Mouse (Mus musculus): ENCODE measurements at regions not wholly inside any gene's neighbourhood (a gene's known extent, or its start where the extent isn't known, plus 50 kb on each side); places are given as distances from the start of the nearest gene placed in this dataset.

- Histone ChIP-seq H3K4me2 (ENCODE audit: low read depth, low read length) (no peak overlapping the region), H3K9ac (replicated peaks; ENCODE audit: low read length) (no peak overlapping the region), H3K36me3 (ENCODE audit: insufficient read depth, low read length) (no peaks in the 10 kb centered on the region), H3K9me3 (ENCODE audit: low read length) (no peaks in the 10 kb centered on the region), H3K27ac (no peak overlapping the region), H3K27me3 (ENCODE audit: insufficient read depth, low read length) (no peaks in the 10 kb centered on the region), H3K4me1 (ENCODE audit: insufficient read depth, low read length) (no peaks in the 10 kb centered on the region), H3K4me3 (ENCODE audit: low read length) (no peak overlapping the region)
- WGBS = 52% methylated on average over 3 of the region's 3 CpGs
- TF ChIP-seq CTCF (IDR thresholded peaks at IDR 0.05; ENCODE audit: low read depth) = no peak
- DNase-seq (ENCODE audit: low spot score) = no peak
- ATAC-seq = no peak
Measured at GRCm38 (mm10) chr7:116842894-116843293, 338.7 kb downstream of the Nucb2 start.

GRCm38 (mm10) chr7:116847846-116848730 is 343.9 kb downstream of the Nucb2 start:
- Histone ChIP-seq H3K36me3 (ENCODE audit: insufficient read depth, low read length) (no peaks in the 10 kb centered on the region), H3K4me3 (ENCODE audit: low read length) (no peak overlapping the region), H3K27ac (no peak overlapping the region), H3K9ac (replicated peaks; ENCODE audit: low read length) (no peak overlapping the region), H3K4me2 (ENCODE audit: low read depth, low read length) (no peak overlapping the region), H3K4me1 (ENCODE audit: insufficient read depth, low read length) (no peaks in the 10 kb centered on the region), H3K27me3 (ENCODE audit: insufficient read depth, low read length) (no peaks in the 10 kb centered on the region), H3K9me3 (ENCODE audit: low read length) (no peaks in the 10 kb centered on the region)
- WGBS = 71% methylated on average over 17 of the region's 17 CpGs
- no peak for TF ChIP-seq CTCF (IDR thresholded peaks at IDR 0.05; ENCODE audit: low read depth)
- ATAC-seq (no peak), DNase-seq (ENCODE audit: low spot score) (no peak)

DNA sequence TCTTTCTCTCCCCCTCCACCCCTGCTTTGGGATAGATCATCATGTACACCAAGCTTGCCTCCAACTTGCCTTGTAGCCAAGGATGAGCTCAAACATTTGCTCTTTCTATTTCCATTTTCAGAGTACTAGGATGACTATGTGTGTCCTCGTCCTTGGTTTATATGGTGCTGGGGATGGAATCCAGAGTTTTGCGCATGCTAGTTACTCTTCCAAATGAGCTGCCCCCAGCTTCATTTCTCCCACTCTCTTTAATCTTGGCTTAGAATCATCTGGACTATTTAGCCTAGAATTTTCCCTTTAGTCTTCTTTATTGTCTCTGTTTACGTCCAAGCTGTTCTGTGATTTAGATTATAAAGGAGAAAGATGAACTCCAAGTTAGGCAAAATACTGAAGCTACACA is 349.2 kb downstream of the Nucb2 start:
- H3K4me2 ChIP-seq (ENCODE audit: low read depth, low read length) = no peak overlapping the region
- no peak for TF ChIP-seq CTCF (IDR thresholded peaks at IDR 0.05; ENCODE audit: low read depth)

DNA sequence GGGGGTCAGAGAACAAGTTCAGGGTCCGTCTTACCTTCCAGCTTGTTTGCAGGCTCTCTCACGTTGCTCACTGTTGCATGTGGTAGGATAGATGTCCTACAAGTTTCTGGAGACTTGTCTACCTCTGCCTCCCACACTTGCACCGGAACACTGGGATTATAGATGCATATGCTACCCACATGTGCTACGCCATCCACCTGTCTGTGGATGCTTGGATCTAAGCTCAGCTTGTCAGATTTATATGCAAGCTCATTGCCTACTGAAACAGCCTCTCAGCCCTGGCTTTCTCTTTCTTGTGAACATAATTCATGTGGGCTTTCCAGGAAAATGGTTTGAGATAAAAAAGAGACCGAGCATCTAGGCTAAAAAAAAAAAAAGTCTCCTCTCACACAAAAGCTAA is 353.0 kb downstream of the Nucb2 start:
- no peak overlapping the region for H3K27ac ChIP-seq
- no peaks in the 10 kb centered on the region for H3K9me3 ChIP-seq (ENCODE audit: low read length)
- DNase-seq (ENCODE audit: low spot score) = no peak
- H3K36me3 ChIP-seq (ENCODE audit: insufficient read depth, low read length) = no peaks in the 10 kb centered on the region
- H3K4me3 ChIP-seq (ENCODE audit: low read length) = no peak overlapping the region
- no peaks in the 10 kb centered on the region for H3K4me1 ChIP-seq (ENCODE audit: insufficient read depth, low read length)
- TF ChIP-seq CTCF (IDR thresholded peaks at IDR 0.05; ENCODE audit: low read depth) = no peak
- H3K9ac ChIP-seq (replicated peaks; ENCODE audit: low read length) = no peak overlapping the region
- no peak for ATAC-seq
- no peaks in the 10 kb centered on the region for H3K27me3 ChIP-seq (ENCODE audit: insufficient read depth, low read length)
- H3K4me2 ChIP-seq (ENCODE audit: low read depth, low read length) = no peak overlapping the region
- WGBS = 76% methylated on average over 5 of the region's 5 CpGs

More for the DNA sequence above, 349.2 kb downstream of the Nucb2 start:
- ATAC-seq (no peak), DNase-seq (ENCODE audit: low spot score) (no peak)
- no peak overlapping the region for H3K9ac ChIP-seq (replicated peaks; ENCODE audit: low read length)
- no peak overlapping the region for H3K27ac ChIP-seq
- H3K9me3 ChIP-seq (ENCODE audit: low read length) = no peaks in the 10 kb centered on the region
- H3K36me3 ChIP-seq (ENCODE audit: insufficient read depth, low read length) = no peaks in the 10 kb centered on the region
- no peaks in the 10 kb centered on the region for H3K4me1 ChIP-seq (ENCODE audit: insufficient read depth, low read length)
- H3K27me3 ChIP-seq (ENCODE audit: insufficient read depth, low read length) = no peaks in the 10 kb centered on the region
- 93% methylated on average over 3 of the region's 3 CpGs for WGBS
- H3K4me3 ChIP-seq (ENCODE audit: low read length) = no peak overlapping the region

- TF ChIP-seq CTCF (IDR thresholded peaks at IDR 0.05; ENCODE audit: low read depth) = no peak
- Histone ChIP-seq H3K27me3 (ENCODE audit: insufficient read depth, low read length) (no peaks in the 10 kb centered on the region), H3K9ac (replicated peaks; ENCODE audit: low read length) (no peak overlapping the region), H3K27ac (no peak overlapping the region), H3K4me2 (ENCODE audit: low read depth, low read length) (no peak overlapping the region), H3K9me3 (ENCODE audit: low read length) (no peaks in the 10 kb centered on the region), H3K4me1 (ENCODE audit: insufficient read depth, low read length) (no peaks in the 10 kb centered on the region), H3K36me3 (ENCODE audit: insufficient read depth, low read length) (no peaks in the 10 kb centered on the region), H3K4me3 (ENCODE audit: low read length) (no peak overlapping the region)
- no peak for DNase-seq (ENCODE audit: low spot score)
- 77% methylated on average over 4 of the region's 4 CpGs for WGBS
- no peak for ATAC-seq
Measured at GRCm38 (mm10) chr7:116857744-116858143, 353.6 kb downstream of the Nucb2 start.

DNA sequence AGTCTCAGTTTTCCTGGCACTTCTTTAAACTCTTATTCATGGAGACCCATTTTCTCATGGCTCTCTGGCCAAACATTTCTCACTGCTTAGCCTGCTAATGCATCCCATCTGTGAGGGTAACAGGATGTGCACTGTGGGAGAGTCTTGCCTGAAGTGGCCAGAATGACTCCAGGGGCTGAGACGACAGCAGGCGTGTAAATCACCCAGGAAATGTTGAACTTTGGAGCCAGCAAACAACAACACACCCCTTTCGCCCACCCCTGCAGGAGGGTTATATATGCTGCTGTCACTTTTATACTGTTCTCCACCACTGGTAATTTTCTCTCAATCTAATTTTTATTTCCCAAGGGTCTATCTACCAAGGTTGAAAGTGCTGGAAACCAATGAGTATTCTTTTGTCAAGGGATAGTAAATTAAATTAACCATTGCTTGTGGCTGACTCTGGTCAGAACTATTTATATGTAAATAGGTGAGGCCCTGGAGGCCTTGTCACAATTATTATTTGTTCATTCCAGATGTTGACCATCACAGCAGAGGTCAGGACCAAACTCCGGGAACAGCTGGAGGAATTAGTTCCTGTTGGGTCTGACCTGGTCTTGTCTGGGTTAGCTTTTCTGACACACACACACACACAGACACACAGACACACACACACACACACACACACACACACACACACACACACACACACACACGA is 378.2 kb downstream of the Nucb2 start:
- no peaks in the 10 kb centered on the region for H3K4me1 ChIP-seq (ENCODE audit: insufficient read depth, low read length)
- H3K9me3 ChIP-seq (ENCODE audit: low read length) = no peaks in the 10 kb centered on the region
- no peak overlapping the region for H3K4me3 ChIP-seq (ENCODE audit: low read length)
- H3K4me2 ChIP-seq (ENCODE audit: low read depth, low read length) = no peak overlapping the region
- no peak for DNase-seq (ENCODE audit: low spot score)
- no peak overlapping the region for H3K27ac ChIP-seq
- no peak for TF ChIP-seq CTCF (IDR thresholded peaks at IDR 0.05; ENCODE audit: low read depth)
- H3K9ac ChIP-seq (replicated peaks; ENCODE audit: low read length) = no peak overlapping the region
- WGBS = 54% methylated on average over 5 of the region's 5 CpGs
- ATAC-seq = no peak
- no peaks in the 10 kb centered on the region for H3K27me3 ChIP-seq (ENCODE audit: insufficient read depth, low read length)
- no peaks in the 10 kb centered on the region for H3K36me3 ChIP-seq (ENCODE audit: insufficient read depth, low read length)

DNA sequence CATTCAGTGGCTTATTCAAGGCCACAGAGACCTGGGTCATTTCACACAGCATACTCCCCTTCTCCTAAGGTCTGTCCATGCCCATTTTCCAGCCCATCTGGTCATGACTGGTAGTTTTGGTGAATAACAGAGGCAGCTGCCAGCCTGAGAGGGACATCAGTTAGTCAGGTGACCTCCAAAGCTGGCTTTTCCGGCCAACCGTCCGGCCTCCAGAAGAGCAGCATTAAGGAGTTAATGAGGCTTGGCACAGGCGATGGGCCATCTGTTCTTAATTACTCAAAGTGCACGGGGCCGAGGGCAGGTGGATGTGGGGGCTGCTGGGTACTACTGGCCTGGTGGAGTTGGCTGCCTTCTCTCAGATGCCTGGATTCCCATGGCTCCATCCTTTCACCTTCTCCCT is 389.7 kb downstream of the Nucb2 start:
- Histone ChIP-seq H3K4me3 (ENCODE audit: low read length) (no peak overlapping the region), H3K9ac (replicated peaks; ENCODE audit: low read length) (no peak overlapping the region), H3K4me1 (ENCODE audit: insufficient read depth, low read length) (no peaks in the 10 kb centered on the region), H3K4me2 (ENCODE audit: low read depth, low read length) (no peak overlapping the region), H3K27me3 (ENCODE audit: insufficient read depth, low read length) (no peaks in the 10 kb centered on the region), H3K9me3 (ENCODE audit: low read length) (no peaks in the 10 kb centered on the region), H3K27ac (no peak overlapping the region), H3K36me3 (ENCODE audit: insufficient read depth, low read length) (no peaks in the 10 kb centered on the region)
- WGBS = 30% methylated on average over 6 of the region's 6 CpGs
- ATAC-seq (peak; percentile 88), DNase-seq (ENCODE audit: low spot score) (peak; percentile 79)
- no peak for TF ChIP-seq CTCF (IDR thresholded peaks at IDR 0.05; ENCODE audit: low read depth)
